Mouse (Mus musculus): ENCODE results near the gene Cd28. TPM values are rescaled to one million over a fixed set of nuclear protein-coding genes. Genes with fewer than 3 reads are reported as not detected.
"Not testable (repeated sequence)": the region's sequence is repeated elsewhere in the genome, so short reads cannot be mapped to it uniquely, and the experiment has no call there.

Cd28 gene
- polyA plus RNA-seq, 1 experiment from 2014 or later = 0.75 TPM

GRCm38 (mm10) chr1:60805178-60805577 is 88.6 kb downstream of the Cd28 start:
- no peaks in the 10 kb centered on the region for H3K27me3 ChIP-seq
- 73% methylated on average over 1 of the region's 1 CpGs for WGBS
- H3K9ac ChIP-seq = no peak overlapping the region

GRCm38 (mm10) chr1:60807748-60808147 is 91.1 kb downstream of the Cd28 start:
- H3K4me2 ChIP-seq = no peak overlapping the region
- no peak for ATAC-seq (ENCODE audit: borderline replicate concordance, extremely low read depth, low FRiP score, low TSS enrichment)
- H3K9me3 ChIP-seq = no peaks in the 10 kb centered on the region
- peaks cover 12% of the 10 kb centered on the region; the same call in 1 of the 2 replicates for H3K4me1 ChIP-seq
- H3K36me3 ChIP-seq = no peaks in the 10 kb centered on the region
- H3K4me3 ChIP-seq = no peak overlapping the region
- no peaks in the 10 kb centered on the region for H3K27me3 ChIP-seq
- H3K27ac ChIP-seq = no peak overlapping the region
- H3K9ac ChIP-seq = no peak overlapping the region
- 98% methylated on average over 1 of the region's 1 CpGs for WGBS

More at GRCm38 (mm10) chr1:60805178-60805577, 88.6 kb downstream of the Cd28 start:
- Histone ChIP-seq H3K4me3 (no peak overlapping the region), H3K36me3 (no peaks in the 10 kb centered on the region), H3K4me1 (peaks cover 12% of the 10 kb centered on the region; the same call in 1 of the 2 replicates), H3K4me2 (no peak overlapping the region), H3K27ac (no peak overlapping the region), H3K9me3 (no peaks in the 10 kb centered on the region)
- ATAC-seq (ENCODE audit: borderline replicate concordance, extremely low read depth, low FRiP score, low TSS enrichment) = no peak

DNA sequence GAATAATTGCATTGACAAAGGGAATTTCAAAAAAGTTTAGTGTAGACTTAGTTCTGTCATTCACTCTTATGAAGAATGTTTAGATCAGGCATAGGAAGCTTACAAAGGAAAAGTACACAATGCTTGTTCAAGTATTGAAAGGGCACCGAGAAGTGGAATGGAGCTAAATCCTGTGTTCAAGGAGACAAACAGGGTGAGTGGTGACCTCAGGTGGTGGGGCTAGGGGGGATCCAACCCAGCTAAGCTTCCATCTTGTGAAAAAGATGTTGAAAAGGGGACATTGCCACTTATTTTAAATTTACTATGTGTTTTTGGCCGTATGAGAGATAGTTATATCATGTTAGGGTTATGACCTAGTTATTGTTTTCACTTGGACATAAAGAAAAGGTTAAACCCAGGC is 91.9 kb downstream of the Cd28 start:
- Histone ChIP-seq H3K4me1 (peaks cover 12% of the 10 kb centered on the region; the same call in 1 of the 2 replicates), H3K36me3 (no peaks in the 10 kb centered on the region), H3K4me3 (no peak overlapping the region), H3K27ac (no peak overlapping the region), H3K9ac (no peak overlapping the region), H3K9me3 (no peaks in the 10 kb centered on the region), H3K4me2 (no peak overlapping the region), H3K27me3 (no peaks in the 10 kb centered on the region)
- 73% methylated on average over 2 of the region's 2 CpGs for WGBS
- no peak for ATAC-seq (ENCODE audit: borderline replicate concordance, extremely low read depth, low FRiP score, low TSS enrichment)

DNA sequence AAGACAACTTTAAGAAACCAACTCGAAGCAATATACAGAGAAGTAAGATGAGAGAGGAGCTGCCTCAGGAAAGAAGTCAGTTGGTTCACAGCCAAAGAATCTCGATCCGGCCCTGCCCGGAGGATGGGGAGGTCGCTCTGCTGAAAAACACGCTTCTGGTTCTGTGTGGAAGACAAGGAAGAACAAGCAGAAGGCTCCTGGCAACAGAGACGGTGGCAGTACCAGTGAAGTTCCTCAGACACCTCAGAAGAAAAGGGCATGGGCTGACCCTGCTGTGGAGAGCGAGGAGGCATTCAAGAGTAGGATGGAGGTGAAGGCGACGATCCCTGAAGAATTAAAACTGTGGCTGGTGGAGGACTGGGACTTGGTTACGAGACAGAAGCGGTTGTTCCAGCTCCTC is 92.6 kb downstream of the Cd28 start:
- Histone ChIP-seq H3K9ac (no peak overlapping the region), H3K9me3 (no peaks in the 10 kb centered on the region), H3K4me3 (no peak overlapping the region), H3K4me1 (peaks cover 6% of the 10 kb centered on the region; the same call in 1 of the 2 replicates), H3K27me3 (no peaks in the 10 kb centered on the region), H3K27ac (no peak overlapping the region), H3K4me2 (no peak overlapping the region; the same call in 1 of the 2 replicates), H3K36me3 (no peaks in the 10 kb centered on the region)
- WGBS = 67% methylated on average over 12 of the region's 12 CpGs
- ATAC-seq (ENCODE audit: borderline replicate concordance, extremely low read depth, low FRiP score, low TSS enrichment) = no peak

- Histone ChIP-seq H3K27me3 (no peaks in the 10 kb centered on the region), H3K4me2 (no peak overlapping the region), H3K9ac (no peak overlapping the region), H3K27ac (no peak overlapping the region), H3K36me3 (no peaks in the 10 kb centered on the region), H3K4me1 (peaks cover 6% of the 10 kb centered on the region; the same call in 1 of the 2 replicates), H3K4me3 (no peak overlapping the region), H3K9me3 (no peaks in the 10 kb centered on the region)
- ATAC-seq (ENCODE audit: borderline replicate concordance, extremely low read depth, low FRiP score, low TSS enrichment) = no peak
Measured at GRCm38 (mm10) chr1:60810821-60811220, 94.2 kb downstream of the Cd28 start.

GRCm38 (mm10) chr1:60811998-60812397 is 95.4 kb downstream of the Cd28 start:
- H3K27ac ChIP-seq = no peak overlapping the region
- WGBS = 61% methylated on average over 1 of the region's 1 CpGs
- H3K4me1 ChIP-seq = peaks cover 6% of the 10 kb centered on the region; the same call in 1 of the 2 replicates
- no peak for ATAC-seq (ENCODE audit: borderline replicate concordance, extremely low read depth, low FRiP score, low TSS enrichment)
- H3K27me3 ChIP-seq = no peaks in the 10 kb centered on the region
- no peak overlapping the region for H3K4me2 ChIP-seq
- no peaks in the 10 kb centered on the region for H3K9me3 ChIP-seq
- no peak overlapping the region for H3K9ac ChIP-seq
- H3K36me3 ChIP-seq = no peaks in the 10 kb centered on the region
- H3K4me3 ChIP-seq = no peak overlapping the region

GRCm38 (mm10) chr1:60813411-60813810 is 96.8 kb downstream of the Cd28 start:
- Histone ChIP-seq H3K4me1 (peaks cover 6% of the 10 kb centered on the region; the same call in 1 of the 2 replicates), H3K36me3 (no peaks in the 10 kb centered on the region), H3K4me3 (no peak overlapping the region), H3K4me2 (no peak overlapping the region), H3K9ac (no peak overlapping the region), H3K27ac (no peak overlapping the region), H3K9me3 (no peaks in the 10 kb centered on the region), H3K27me3 (no peaks in the 10 kb centered on the region)
- whole genome bisulfite sequencing = 71% methylated on average over 2 of the region's 2 CpGs
- no peak for ATAC-seq (ENCODE audit: borderline replicate concordance, extremely low read depth, low FRiP score, low TSS enrichment)

DNA sequence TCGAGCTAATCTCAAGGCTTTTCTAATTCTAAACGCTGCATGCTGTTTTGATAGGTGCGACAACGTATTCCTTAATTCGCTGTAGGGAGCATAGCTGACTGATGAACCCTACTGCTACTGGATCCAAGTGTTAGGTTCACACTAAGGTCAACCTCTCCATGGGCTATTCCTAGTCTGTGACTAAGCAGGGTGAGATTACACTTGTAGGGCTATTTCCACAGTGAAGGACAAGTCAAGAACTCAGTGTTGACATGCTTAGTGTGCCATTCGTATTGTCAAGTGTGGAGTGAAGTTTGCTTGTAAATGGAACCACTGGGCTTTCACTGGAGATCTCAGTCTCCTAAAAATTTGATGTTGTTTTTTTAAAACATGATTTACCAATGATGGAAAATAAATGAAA is 99.3 kb downstream of the Cd28 start:
- Histone ChIP-seq H3K4me1 (no peaks in the 10 kb centered on the region), H3K4me2 (no peak overlapping the region), H3K27me3 (no peaks in the 10 kb centered on the region), H3K36me3 (no peaks in the 10 kb centered on the region), H3K9me3 (no peaks in the 10 kb centered on the region), H3K9ac (no peak overlapping the region), H3K27ac (no peak overlapping the region), H3K4me3 (no peak overlapping the region)
- 76% methylated on average over 6 of the region's 6 CpGs for WGBS
- no peak for ATAC-seq (ENCODE audit: borderline replicate concordance, extremely low read depth, low FRiP score, low TSS enrichment)

DNA sequence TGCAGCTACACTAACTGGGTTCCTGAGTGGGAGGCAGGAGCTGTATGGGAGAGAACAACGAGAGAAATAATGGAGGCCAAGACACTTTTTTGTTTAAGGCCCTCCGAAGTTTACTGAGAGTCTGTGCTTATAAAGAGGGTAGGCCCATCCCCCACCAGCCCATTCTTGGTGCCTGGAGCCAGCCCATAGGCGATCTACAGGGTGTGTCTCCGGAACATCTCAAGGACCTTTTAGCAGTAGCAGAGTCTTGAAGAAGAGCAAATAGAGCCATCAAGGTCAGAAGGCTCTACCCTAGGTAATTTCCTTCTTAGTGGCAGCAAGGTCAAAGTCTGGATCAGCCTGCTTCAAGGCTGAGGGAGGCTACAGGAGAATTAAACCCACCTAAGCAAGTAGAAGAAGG is 101.9 kb downstream of the Cd28 start:
- not testable (repeated sequence) for H3K27me3 ChIP-seq; ATAC-seq (ENCODE audit: borderline replicate concordance, extremely low read depth, low FRiP score, low TSS enrichment); H3K4me3 ChIP-seq; H3K4me1 ChIP-seq; H3K4me2 ChIP-seq; H3K9me3 ChIP-seq; H3K27ac ChIP-seq; H3K9ac ChIP-seq; H3K36me3 ChIP-seq
- WGBS = 76% methylated on average over 4 of the region's 4 CpGs

GRCm38 (mm10) chr1:60819993-60820392 is 103.4 kb downstream of the Cd28 start:
- H3K27ac ChIP-seq = no peak overlapping the region
- ATAC-seq (ENCODE audit: borderline replicate concordance, extremely low read depth, low FRiP score, low TSS enrichment) = no peak
- WGBS = 88% methylated on average over 2 of the region's 2 CpGs

DNA sequence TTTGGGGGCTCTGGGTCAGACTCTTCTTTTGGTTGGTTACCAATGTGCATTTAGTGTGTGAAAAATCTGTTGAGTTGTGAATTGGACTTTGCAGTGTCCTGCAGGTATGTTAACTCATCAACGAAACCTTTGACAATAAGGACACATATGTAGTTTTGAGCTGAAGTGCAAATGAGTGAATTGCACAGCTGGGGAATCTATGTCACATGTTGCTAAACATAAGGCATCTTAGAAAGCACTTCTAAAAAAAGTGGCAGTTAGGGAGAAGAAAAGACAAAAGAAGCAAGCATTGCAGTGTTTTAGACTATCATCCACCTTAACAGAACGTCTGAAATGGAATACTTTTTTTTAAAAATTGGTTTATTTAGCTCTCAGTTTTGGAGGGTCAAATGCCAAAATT is 104.4 kb downstream of the Cd28 start:
- Histone ChIP-seq H3K9ac (no peak overlapping the region), H3K4me1 (peaks cover 20% of the 10 kb centered on the region), H3K27ac (no peak overlapping the region), H3K27me3 (no peaks in the 10 kb centered on the region), H3K4me2 (no peak overlapping the region), H3K36me3 (no peaks in the 10 kb centered on the region), H3K4me3 (no peak overlapping the region), H3K9me3 (no peaks in the 10 kb centered on the region)
- no peak for ATAC-seq (ENCODE audit: borderline replicate concordance, extremely low read depth, low FRiP score, low TSS enrichment)
- 66% methylated on average over 2 of the region's 2 CpGs for WGBS

More at GRCm38 (mm10) chr1:60819993-60820392, 103.4 kb downstream of the Cd28 start:
- H3K9ac ChIP-seq = no peak overlapping the region
- peaks cover 15% of the 10 kb centered on the region for H3K4me1 ChIP-seq
- no peaks in the 10 kb centered on the region for H3K9me3 ChIP-seq
- H3K27me3 ChIP-seq = no peaks in the 10 kb centered on the region
- H3K4me2 ChIP-seq = no peak overlapping the region
- H3K4me3 ChIP-seq = no peak overlapping the region
- no peaks in the 10 kb centered on the region for H3K36me3 ChIP-seq

- Histone ChIP-seq H3K36me3 (no peaks in the 10 kb centered on the region), H3K4me1 (peaks cover 22% of the 10 kb centered on the region), H3K27me3 (no peaks in the 10 kb centered on the region), H3K4me2 (no peak overlapping the region), H3K9ac (no peak overlapping the region), H3K27ac (no peak overlapping the region), H3K4me3 (no peak overlapping the region), H3K9me3 (no peaks in the 10 kb centered on the region)
- ATAC-seq (ENCODE audit: borderline replicate concordance, extremely low read depth, low FRiP score, low TSS enrichment) = no peak
- 25% methylated on average over 3 of the region's 3 CpGs for WGBS
Measured at GRCm38 (mm10) chr1:60821590-60821989, 105.0 kb downstream of the Cd28 start.
